Mouse (Mus musculus): ENCODE measurements around the gene Tnfrsf13c. TPM values are rescaled to one million over a fixed set of nuclear protein-coding genes. Genes with fewer than 3 reads are reported as not detected.

The Tnfrsf13c gene
- polyA plus RNA-seq, 1 experiment from 2014 or later: not detected

- ATAC-seq (replicated peaks; ENCODE audit: insufficient number of reproducible peaks, insufficient read depth, low FRiP score, low read depth): no peak
- no peak overlapping the region for H3K27ac ChIP-seq
- no peaks in the 10 kb centered on the region for H3K9me3 ChIP-seq (replicated peaks)
- peaks cover 11% of the 10 kb centered on the region for H3K4me1 ChIP-seq (replicated peaks)
- H3K4me2 ChIP-seq: no peak overlapping the region
- H3K9ac ChIP-seq: no peak overlapping the region
- H3K4me3 ChIP-seq: no peak overlapping the region
- no peaks in the 10 kb centered on the region for H3K36me3 ChIP-seq
- 33% methylated on average over 11 of the region's 11 CpGs for WGBS
- peaks cover 26% of the 10 kb centered on the region for H3K27me3 ChIP-seq
These were observed 5.4 kb upstream of the Tnfrsf13c start for GRCm38 (mm10) chr15:82229542-82230045.

- WGBS: 85% methylated on average over 5 of the region's 5 CpGs
- ATAC-seq (replicated peaks; ENCODE audit: insufficient number of reproducible peaks, insufficient read depth, low FRiP score, low read depth): no peak
- Histone ChIP-seq H3K9ac (no peak overlapping the region), H3K4me3 (no peak overlapping the region), H3K27me3 (peaks cover 62% of the 10 kb centered on the region), H3K36me3 (no peaks in the 10 kb centered on the region), H3K4me2 (no peak overlapping the region), H3K4me1 (replicated peaks) (peaks cover 22% of the 10 kb centered on the region), H3K27ac (no peak overlapping the region), H3K9me3 (replicated peaks) (no peaks in the 10 kb centered on the region)
These were observed 1.6 kb upstream of the Tnfrsf13c start for GRCm38 (mm10) chr15:82225769-82226168.

- Histone ChIP-seq H3K27ac (no peak overlapping the region), H3K4me1 (replicated peaks) (peaks cover 22% of the 10 kb centered on the region), H3K36me3 (no peaks in the 10 kb centered on the region), H3K4me3 (peak overlapping the region; percentile 44), H3K9ac (no peak overlapping the region), H3K27me3 (peaks cover 65% of the 10 kb centered on the region), H3K9me3 (replicated peaks) (no peaks in the 10 kb centered on the region), H3K4me2 (peak overlapping the region; percentile 73)
- WGBS: 33% methylated on average over 7 of the region's 7 CpGs
- 0 out of 2 replicates have a peak, but pooled peaks have one; percentile 23 for ATAC-seq (replicated peaks; ENCODE audit: insufficient number of reproducible peaks, insufficient read depth, low FRiP score, low read depth)
These were observed 540 bp upstream of the Tnfrsf13c start for GRCm38 (mm10) chr15:82224602-82225215.

- no peak for ATAC-seq (replicated peaks; ENCODE audit: insufficient number of reproducible peaks, insufficient read depth, low FRiP score, low read depth)
- H3K27ac ChIP-seq: no peak overlapping the region
- no peaks in the 10 kb centered on the region for H3K9me3 ChIP-seq (replicated peaks)
- no peaks in the 10 kb centered on the region for H3K36me3 ChIP-seq
- no peak overlapping the region for H3K9ac ChIP-seq
- peaks cover 71% of the 10 kb centered on the region for H3K27me3 ChIP-seq
- 19% methylated on average over 7 of the region's 7 CpGs for WGBS
- H3K4me2 ChIP-seq: no peak overlapping the region
- H3K4me1 ChIP-seq (replicated peaks): peaks cover 17% of the 10 kb centered on the region
- H3K4me3 ChIP-seq: no peak overlapping the region
These were observed 918 bp downstream of the Tnfrsf13c start for GRCm38 (mm10) chr15:82223251-82223650.

- ATAC-seq (replicated peaks; ENCODE audit: insufficient number of reproducible peaks, insufficient read depth, low FRiP score, low read depth): no peak
- peaks cover 88% of the 10 kb centered on the region for H3K27me3 ChIP-seq
These were observed 2.9 kb downstream of the Tnfrsf13c start for GRCm38 (mm10) chr15:82221104-82221860.

GRCm38 (mm10) chr15:82220003-82220675 is 4.0 kb downstream of the Tnfrsf13c start:
- Histone ChIP-seq H3K9me3 (replicated peaks) (no peaks in the 10 kb centered on the region), H3K4me1 (replicated peaks) (peaks cover 38% of the 10 kb centered on the region), H3K27me3 (peaks cover 89% of the 10 kb centered on the region), H3K4me2 (no peak overlapping the region), H3K27ac (no peak overlapping the region), H3K4me3 (no peak overlapping the region), H3K36me3 (no peaks in the 10 kb centered on the region), H3K9ac (no peak overlapping the region)
- WGBS: 69% methylated on average over 11 of the region's 12 CpGs
- no peak for ATAC-seq (replicated peaks; ENCODE audit: insufficient number of reproducible peaks, insufficient read depth, low FRiP score, low read depth)

More at GRCm38 (mm10) chr15:82221104-82221860, 2.9 kb downstream of the Tnfrsf13c start:
- no peaks in the 10 kb centered on the region for H3K9me3 ChIP-seq (replicated peaks)
- WGBS: 73% methylated on average over 14 of the region's 14 CpGs
- H3K4me3 ChIP-seq: no peak overlapping the region
- peaks cover 28% of the 10 kb centered on the region for H3K4me1 ChIP-seq (replicated peaks)
- no peak overlapping the region for H3K4me2 ChIP-seq
- H3K9ac ChIP-seq: no peak overlapping the region
- no peaks in the 10 kb centered on the region for H3K36me3 ChIP-seq
- H3K27ac ChIP-seq: no peak overlapping the region

GRCm38 (mm10) chr15:82218778-82219666 is 5.1 kb downstream of the Tnfrsf13c start:
- 72% methylated on average over 26 of the region's 26 CpGs for WGBS
- Histone ChIP-seq H3K27ac (no peak overlapping the region), H3K4me1 (replicated peaks) (peaks cover 31% of the 10 kb centered on the region), H3K4me3 (no peak overlapping the region), H3K36me3 (no peaks in the 10 kb centered on the region), H3K9me3 (replicated peaks) (no peaks in the 10 kb centered on the region), H3K4me2 (no peak overlapping the region), H3K27me3 (peaks cover 87% of the 10 kb centered on the region), H3K9ac (no peak overlapping the region)
- no peak for ATAC-seq (replicated peaks; ENCODE audit: insufficient number of reproducible peaks, insufficient read depth, low FRiP score, low read depth)

GRCm38 (mm10) chr15:82217980-82218379 is 6.2 kb downstream of the Tnfrsf13c start:
- no peak overlapping the region for H3K9ac ChIP-seq
- no peak overlapping the region for H3K4me2 ChIP-seq
- H3K36me3 ChIP-seq: no peaks in the 10 kb centered on the region
- ATAC-seq (replicated peaks; ENCODE audit: insufficient number of reproducible peaks, insufficient read depth, low FRiP score, low read depth): no peak
- 47% methylated on average over 9 of the region's 9 CpGs for WGBS
- no peaks in the 10 kb centered on the region for H3K9me3 ChIP-seq (replicated peaks)
- H3K27ac ChIP-seq: no peak overlapping the region
- peaks cover 87% of the 10 kb centered on the region for H3K27me3 ChIP-seq
- H3K4me3 ChIP-seq: no peak overlapping the region
- H3K4me1 ChIP-seq (replicated peaks): peaks cover 21% of the 10 kb centered on the region

GRCm38 (mm10) chr15:82217039-82217438 is 7.1 kb downstream of the Tnfrsf13c start:
- Histone ChIP-seq H3K27ac (no peak overlapping the region), H3K4me1 (replicated peaks) (peaks cover 29% of the 10 kb centered on the region), H3K4me2 (no peak overlapping the region), H3K9ac (no peak overlapping the region), H3K27me3 (peaks cover 88% of the 10 kb centered on the region), H3K4me3 (no peak overlapping the region), H3K9me3 (replicated peaks) (no peaks in the 10 kb centered on the region), H3K36me3 (no peaks in the 10 kb centered on the region)
- 29% methylated on average over 7 of the region's 7 CpGs for WGBS
- ATAC-seq (replicated peaks; ENCODE audit: insufficient number of reproducible peaks, insufficient read depth, low FRiP score, low read depth): no peak

- no peak overlapping the region for H3K9ac ChIP-seq
- H3K27me3 ChIP-seq: peaks cover 89% of the 10 kb centered on the region
- no peaks in the 10 kb centered on the region for H3K36me3 ChIP-seq
- H3K27ac ChIP-seq: no peak overlapping the region
- no peak for ATAC-seq (replicated peaks; ENCODE audit: insufficient number of reproducible peaks, insufficient read depth, low FRiP score, low read depth)
- peaks cover 37% of the 10 kb centered on the region for H3K4me1 ChIP-seq (replicated peaks)
- no peaks in the 10 kb centered on the region for H3K9me3 ChIP-seq (replicated peaks)
- H3K4me3 ChIP-seq: no peak overlapping the region
- 38% methylated on average over 20 of the region's 20 CpGs for WGBS
- peak overlapping the region; percentile 38; the same call in 1 of the 2 replicates for H3K4me2 ChIP-seq
These were observed 7.9 kb downstream of the Tnfrsf13c start for GRCm38 (mm10) chr15:82216142-82216827.

Data from heart, embryonic 15.5 days (tissue).